Mouse (Mus musculus): Measurements from ENCODE around the gene Gm14137. TPM values are rescaled to one million over a fixed set of nuclear protein-coding genes. Genes with fewer than 3 reads are reported as not detected.

Gm14137 gene
- total RNA-seq, 2 experiments from 2014 or later, result 0.13 TPM; not detected in 1

DNA sequence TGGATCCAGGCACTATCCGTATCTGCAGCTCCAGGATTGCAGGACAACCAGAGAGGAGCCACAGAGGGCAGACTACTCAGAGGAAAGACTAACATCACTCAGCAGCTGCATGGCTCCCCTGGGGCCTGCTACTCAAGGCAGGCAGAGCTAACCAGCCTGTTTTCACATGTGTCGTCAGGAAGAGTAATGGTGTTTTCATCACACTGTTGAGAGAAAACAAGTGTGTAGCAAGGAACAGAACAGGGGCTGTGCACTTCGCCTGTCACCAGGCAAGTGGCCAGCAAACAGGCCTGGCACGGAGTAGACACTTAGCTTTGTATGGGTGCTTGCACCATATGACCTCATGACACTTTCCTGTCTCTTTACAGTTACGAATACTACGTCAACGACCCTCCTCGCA lies 2.7 kb upstream of the Gm14137 start:
- no peak for DNase-seq (ENCODE audit: low spot score in 2 of 2)

DNA sequence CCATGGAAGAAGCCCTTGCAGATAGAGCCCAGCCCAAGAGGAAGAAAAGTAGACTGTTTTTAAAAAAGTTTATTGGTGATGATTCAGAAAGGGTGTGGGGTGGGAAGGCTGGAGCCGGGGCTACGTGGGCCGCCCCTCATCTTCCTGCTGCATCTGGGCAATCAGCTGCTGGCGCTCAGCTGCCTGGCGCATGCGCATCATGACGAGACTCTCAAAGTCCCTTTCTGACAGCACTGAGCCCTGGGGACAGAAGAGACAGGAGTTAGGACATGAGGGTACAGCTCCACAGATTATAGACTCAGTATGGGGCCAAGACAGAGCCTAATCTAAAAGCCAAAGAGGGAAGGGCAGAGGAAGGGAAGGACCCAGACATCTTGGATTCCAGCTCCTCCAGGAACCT lies 1.9 kb upstream of the Gm14137 start:
- no peak for DNase-seq (ENCODE audit: low spot score in 2 of 2)

DNA sequence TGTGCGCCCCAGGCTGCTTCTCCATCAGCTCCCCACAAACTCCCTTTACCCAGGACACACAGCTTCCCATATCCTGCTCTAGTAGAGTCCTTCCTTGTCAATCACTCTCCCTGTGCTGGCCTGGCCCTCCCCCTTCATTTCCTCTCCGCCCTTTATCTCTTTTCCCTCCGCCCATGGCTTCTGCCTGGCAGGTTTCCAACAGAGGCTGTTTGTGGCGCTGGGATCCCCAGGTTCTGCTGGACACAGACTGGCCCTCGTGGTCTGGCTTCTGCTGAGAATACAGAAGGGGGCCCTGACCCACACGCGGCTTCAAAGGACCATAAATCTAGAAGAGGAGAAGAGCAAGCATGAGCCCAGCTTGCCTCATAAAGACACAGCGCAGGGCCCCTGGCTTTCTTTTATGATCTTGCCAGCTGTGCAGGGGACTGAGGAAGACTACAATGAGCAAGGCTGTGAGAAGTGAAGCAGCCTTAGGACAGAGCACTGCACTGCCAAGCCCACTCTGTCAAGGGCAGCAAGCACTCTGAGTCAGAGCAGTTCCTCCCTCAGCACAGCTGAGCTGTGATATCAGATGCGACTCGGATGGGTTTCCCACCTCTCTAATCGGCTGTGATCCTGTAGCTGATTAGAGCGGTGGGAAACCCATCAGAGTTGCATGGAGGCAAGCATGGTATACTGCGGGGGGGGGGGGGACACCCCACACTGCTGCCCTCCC lies 1.3 kb upstream of the Gm14137 start:
- DNase-seq (ENCODE audit: low spot score in 2 of 2), result peak; percentile 61 to 64

DNA sequence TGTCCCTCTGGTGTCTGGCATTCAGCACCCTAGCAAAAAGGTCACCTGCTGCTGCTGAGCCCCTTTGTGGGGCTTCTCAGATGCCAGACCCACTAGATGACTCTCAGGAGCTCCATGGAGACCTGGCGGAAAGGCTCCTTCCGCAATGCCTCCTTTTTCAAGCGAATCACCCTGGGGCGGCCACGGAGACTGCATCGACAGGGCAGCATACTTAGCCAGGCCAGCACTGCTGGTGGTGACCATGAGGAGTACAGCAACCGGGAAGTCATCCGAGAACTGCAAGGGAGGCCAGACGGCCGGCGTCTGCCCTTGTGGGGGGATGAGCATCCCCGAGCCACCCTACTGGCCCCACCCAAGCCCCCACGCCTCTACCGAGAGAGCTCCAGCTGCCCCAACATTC lies 557 bp downstream of the Gm14137 start:
- no peak for DNase-seq (ENCODE audit: low spot score in 2 of 2)

DNA sequence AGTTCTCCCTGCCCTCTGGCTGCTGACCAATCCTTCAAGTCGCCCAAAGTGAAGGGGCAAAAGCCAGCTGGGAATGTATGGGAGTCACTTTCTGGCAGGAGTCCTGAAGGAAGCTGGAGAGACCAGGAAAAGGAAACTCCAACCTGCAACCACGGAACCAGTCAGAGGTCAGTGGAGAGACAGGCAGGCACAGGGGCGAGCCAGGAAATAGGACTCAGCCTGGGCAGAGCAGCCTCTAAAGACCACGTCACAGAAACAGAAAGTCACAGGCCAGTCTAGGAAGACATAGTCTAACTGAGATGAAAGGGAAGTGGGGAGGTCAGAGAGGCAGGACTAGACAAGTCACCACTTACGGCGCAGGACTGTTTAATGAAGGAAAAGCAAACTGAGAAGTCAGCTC lies 1.3 kb downstream of the Gm14137 start:
- no peak for DNase-seq (ENCODE audit: low spot score in 2 of 2)

DNA sequence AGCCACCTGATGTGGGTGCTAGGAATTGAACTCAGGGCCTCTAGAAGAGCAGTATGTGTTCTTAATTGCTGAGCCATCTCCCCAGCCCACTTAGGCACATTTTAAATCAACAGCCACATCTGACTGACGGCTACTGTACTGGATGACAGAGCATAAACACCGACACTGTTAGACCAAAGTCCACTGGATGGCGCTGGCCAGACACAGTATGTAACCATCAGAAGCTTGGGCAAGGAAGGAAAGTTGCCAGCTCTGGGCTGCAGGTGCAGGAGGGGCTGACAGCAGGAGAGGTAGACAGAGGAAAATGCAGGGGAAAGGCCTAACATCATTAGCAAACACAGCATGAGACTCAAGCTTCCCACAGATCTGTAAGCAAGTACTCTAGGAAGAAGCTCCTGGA lies 2.5 kb downstream of the Gm14137 start:
- DNase-seq (ENCODE audit: low spot score in 2 of 2), result no peak

DNA sequence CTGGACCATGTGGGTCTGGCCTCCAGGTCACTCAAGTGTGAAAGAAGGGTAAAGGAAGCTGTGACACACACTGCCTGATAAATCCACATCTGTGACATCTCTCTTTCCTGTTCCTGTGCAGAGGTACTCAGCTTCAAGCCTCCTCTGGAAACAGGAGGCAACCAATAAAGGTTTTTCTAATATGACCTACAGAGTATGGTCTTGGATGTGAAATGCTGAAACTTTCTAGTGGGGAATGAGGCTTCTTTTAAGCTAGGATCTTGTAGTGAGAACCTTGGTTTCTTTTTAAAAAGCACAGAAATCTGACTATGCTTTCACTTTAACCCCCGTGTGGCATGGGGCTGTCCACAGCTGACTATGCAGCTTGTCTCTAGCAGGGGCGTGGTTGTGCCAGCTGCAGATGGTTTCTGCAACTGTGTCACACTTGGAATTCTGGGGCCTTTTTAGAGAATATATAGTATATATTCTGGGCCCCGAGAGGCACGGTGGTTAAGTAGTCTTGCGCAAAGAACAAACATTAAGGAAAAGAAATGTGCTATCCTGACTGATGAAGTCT lies 3.2 kb downstream of the Gm14137 start:
- no peak for DNase-seq (ENCODE audit: low spot score in 2 of 2)

DNA sequence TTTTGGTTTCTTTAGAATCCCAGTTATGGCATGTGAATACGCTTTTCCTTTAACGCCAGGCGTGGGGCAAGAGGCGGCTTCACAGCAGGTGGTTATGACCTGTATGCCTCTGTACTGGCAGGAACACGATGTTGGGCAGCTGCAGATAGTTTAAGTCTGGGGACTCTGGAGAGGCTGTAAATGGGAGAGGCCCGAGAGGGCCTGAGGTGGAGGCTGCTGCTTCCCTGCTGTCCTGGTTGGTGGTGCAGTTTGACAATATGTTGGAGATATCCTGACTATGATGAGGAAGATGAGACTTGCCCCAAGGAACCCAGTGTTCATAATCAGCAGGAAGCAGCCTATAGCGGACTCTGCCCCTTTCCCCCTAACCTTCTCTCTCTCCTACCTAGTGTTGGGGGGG lies 8.6 kb downstream of the Gm14137 start:
- no peak for DNase-seq (ENCODE audit: low spot score in 2 of 2)

DNA sequence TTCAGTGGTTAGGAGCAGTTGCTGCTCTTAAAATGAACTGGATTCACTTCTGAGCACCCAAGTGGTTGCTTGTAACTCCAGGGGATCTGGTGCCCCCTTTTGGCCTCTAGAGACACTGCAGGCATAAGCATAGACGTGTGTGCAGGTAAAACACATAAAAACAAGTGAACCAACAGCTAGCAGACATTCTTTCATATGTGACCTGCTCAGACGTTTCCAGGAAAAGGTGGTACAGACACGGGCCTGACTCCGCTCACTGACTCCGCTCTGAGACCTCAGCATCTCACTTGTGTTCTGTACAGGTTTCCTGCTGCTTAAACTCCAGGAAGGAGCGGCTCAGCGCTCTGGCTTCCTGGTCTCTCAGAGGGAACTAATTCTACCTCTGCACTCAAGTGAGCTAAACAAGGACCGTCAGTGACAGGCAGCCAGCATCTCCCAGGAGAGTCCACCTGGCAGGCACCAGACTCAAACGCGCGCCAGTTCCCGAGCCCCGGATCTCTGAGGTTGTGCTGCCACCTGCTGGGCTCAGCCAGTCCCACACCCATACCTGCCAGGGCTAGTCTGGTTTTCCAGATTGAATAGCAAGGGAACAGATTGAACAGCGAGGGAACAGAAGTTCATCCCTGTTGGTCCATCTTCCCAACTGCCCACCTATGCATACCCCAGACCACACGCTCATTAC lies 14.9 kb downstream of the Gm14137 start:
- peak; percentile 87 to 91 for DNase-seq (ENCODE audit: low spot score in 2 of 2)

DNA sequence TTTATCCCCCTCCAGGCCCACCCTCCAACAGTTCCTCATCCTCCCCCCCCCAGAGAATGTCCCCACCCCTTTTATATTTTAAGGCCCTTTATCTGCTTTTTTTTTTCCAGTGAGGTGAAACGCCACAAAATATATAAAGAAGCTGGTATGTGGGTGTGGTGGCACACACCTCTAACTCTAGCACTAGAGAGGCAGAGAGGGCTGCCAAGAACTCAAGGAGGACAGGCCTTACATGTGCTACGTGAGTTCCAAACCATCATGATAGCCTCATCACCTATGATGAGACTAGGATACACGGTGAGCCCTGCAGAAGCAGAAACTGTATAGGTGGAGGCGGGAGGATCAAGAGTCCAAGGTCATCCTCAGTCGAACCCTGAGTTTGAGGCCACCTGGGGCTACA lies 16.7 kb downstream of the Gm14137 start:
- DNase-seq (ENCODE audit: low spot score in 2 of 2), result no peak

DNA sequence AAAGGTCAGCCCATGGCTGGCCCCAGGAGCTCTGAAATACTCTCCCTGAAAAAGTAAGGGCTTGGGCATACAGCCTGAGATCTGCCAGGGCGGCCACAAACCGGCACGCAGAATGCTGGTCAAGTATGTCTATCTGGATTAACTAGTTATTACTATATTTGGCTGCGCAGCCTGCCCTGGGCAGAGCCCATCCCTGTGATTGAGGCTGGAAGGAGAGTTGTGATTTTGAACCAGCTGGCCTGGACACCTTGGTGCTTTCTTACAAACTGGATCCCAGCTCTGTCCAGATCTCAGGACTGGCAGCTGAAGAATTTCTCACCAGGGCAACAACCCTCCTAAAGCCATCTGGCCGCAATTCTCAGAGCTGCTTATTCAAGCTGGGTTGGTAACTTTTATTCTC lies 19.8 kb downstream of the Gm14137 start:
- no peak for DNase-seq (ENCODE audit: low spot score in 2 of 2)

DNA sequence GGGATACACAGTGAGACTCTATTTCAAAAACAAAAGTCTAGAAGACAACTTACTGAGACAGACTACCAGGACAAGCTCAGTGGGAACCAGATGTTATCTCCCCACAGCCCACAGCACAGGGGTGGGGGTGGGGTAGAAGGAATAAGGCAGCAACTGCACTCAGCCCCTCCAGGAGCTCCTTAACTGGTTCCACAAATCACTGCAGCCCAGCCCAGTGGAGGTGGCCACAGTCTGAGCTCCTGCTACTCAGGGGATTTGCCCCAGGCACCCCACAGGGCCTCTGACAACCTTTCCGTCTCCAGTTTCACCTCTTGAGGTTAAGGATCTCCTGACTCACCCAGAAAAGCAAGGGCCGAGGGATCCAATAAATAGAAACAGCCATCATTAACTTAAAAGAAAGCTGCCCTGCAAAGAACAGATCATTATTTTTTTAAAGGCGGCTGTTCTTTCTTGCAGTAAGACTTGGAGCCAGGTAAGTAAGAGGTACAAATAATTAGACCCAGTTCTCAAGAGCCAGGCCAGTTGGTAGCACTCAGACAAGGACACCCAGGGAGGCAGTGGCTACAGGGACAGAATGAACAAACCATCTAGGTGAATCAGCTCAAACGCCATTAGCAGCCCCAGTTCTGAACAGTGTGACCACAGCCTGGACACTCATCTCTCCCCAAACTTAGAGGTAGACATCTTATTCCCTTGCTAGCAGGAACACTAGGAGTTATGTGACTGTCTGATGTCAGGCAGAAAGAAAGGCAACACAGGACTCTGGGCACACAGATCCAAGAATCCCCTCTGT lies 22.2 kb downstream of the Gm14137 start:
- DNase-seq (ENCODE audit: low spot score in 2 of 2), result no peak

DNA sequence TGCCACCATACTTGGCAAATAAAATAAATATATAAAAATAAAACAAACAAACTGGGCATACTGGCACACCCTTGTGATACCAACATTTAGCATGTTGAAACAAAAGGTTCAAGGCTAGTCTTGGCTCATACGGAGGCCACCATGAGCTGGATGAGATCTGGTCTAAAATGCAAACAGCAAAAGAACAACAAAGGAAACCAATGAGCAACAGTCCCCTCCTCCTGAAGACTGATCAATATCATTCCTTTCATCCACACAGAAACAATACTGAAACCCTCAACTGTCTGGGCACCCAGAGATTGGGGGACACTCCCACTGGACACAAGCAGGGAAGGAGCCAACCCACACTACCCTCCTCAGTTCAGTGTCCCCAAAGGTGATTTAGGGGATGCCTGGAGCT lies 23.2 kb downstream of the Gm14137 start:
- no peak for DNase-seq (ENCODE audit: low spot score in 2 of 2)

DNA sequence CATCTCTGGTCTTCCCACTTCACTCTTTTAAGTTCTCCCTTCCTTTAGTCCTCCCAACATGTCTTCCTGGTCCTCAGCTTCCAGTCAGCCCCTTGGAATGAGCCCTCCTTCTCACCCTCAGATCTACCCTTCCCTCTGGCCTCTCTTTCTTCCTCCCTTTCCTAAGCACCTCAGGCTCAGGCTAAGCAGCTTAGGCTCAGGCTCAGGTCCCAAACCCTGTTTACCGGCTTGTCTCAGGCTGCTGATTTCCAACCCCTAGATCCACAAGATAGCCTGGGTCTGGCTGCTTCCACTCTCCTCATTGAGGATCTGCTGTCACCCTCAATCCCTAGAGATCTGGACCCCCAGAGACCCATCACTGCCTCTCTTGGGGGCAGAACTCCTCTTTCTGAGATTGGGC lies 23.7 kb downstream of the Gm14137 start:
- no peak for DNase-seq (ENCODE audit: low spot score in 2 of 2)

DNA sequence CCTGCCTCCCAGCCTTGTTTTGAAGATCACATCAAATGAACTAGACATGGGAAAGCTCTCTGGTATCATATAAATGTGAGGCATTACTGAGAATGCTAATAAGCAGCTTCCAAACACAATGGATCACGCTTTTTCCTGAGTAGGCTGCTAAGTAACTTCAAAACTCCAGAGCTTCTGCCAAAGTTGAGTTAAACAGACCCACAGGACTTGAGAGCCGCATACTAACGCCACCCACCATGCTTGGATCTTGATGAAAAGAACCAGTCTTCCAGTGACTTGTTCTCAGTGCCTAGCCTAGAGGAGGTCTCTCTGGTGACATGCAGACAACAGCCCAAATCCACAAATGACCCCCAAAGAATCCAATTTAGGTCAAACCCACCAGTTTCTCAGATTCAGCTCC lies 24.6 kb downstream of the Gm14137 start:
- DNase-seq (ENCODE audit: low spot score in 2 of 2), result no peak

DNA sequence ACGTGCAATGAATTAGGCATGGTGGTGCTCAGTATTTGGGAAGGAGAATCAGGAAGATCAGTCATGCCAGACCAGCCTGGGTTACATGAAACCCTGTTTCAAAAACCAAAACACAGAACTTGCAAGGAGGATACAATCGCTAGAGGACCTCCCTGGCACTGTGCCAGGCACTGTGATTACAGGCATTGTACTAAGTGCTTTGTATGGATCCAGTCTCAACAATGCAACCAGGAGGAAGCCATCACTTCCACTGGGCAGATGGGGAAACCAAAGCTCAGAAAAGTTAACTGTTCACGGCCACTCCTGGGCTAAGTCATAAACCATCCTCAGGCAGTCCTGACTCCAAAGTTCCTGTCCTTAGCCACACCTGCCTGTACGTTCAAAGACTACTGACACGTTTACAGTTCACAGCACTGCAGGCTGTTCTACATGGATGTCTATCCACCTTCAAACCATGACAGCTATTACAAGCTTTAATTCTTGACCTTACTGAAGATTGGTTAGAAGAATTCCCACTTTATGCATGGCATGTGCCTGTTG lies 28.7 kb downstream of the Gm14137 start:
- peak in 1 of 2 experiments; percentile 39 for DNase-seq (ENCODE audit: low spot score in 2 of 2)

DNA sequence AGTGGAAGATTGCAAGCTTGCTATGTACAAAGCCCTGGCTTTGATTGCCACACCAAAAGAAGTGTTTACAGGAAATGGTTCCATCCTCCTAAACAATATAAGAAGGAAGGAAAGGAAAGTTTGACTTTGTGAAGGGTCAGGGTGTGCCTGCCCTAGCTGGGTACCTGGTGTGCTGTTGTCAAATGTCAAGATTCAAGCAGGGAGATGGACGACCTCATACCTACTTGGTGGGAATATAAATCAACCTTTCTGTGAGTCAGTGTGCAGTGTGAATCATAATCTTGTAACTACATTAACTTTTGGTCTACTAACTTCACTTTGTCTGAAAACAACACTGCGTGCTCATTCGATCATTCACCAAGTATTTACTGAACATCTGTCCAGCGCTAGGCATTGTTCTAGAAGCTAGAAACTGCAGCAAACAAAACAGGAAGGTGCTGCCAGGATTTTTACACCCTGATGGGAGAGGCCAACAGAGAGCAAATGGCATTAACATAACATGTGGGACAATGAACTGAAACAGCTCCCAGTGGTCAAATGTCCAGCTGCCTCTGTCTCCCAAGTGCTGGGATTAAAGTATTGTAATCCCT lies 29.7 kb downstream of the Gm14137 start:
- DNase-seq (ENCODE audit: low spot score in 2 of 2), result no peak

DNA sequence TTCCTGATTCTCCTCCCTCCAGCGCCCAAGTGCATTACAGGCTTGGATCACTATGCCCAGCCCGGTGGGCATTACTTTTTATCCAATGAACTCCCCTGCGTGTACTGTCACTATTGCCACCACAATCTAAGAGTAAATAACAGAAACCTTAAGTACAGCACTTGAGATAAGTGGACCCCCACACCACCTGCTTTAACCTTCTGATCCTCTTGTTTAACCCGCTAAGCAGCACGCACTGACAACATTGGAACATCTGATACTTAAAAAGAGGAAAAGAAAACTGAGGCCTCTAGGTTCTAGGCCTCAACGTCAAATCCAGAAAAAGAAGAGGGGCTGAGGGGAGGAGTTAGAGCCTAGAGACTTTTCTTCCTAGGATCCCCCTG lies 33.6 kb downstream of the Gm14137 start:
- DNase-seq (ENCODE audit: low spot score in 2 of 2), result no peak

DNA sequence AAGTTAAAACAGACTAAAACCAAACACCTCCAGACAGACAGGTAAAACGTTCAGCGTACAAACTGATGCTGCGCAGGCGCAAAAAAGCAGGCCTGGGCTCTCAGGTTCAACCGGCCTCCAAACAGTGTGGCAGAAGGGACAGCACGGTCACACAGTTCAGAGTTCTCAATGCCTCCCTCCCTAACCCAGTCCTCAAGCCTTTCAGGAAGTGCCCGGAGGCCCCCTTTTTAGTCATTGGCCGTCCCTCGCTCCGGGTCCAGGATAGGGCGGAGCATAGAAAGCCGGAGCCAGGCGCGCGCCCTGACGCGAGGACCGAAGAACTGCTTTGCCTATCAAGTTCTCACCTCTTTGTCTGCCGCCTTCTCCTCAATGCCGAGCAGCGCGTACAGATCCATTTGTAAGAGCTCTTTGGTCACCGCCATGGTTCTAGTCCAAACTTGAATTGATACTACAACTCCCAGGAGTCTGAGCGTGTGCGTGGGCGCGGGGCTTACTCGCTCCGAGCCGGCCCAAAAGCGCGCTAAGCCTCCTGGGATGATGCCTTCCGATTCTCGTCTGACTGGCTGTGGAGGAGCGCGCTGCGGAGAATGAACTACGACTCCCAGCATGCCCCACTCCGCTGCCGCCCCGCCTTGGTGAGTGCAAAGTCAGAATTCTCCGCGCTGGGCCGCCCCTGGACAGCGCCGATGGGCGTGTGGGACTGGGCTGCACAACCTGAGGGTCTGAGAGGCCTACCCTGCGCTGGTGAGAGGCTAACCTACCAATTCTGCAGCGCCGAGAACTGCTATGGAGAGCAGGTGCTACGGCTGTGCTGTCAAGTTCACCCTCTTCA lies 34.3 kb downstream of the Gm14137 start, which contains the start of the genes Zfyve19 and Dnajc17:
Zfyve19 (plus strand) TSS at position 274 of the 832 bp plus-strand sequence.
Dnajc17 (minus strand) TSS at position 452 of the 832 bp plus-strand sequence.
- DNase-seq (ENCODE audit: low spot score in 2 of 2), result peak; percentile 84 to 88

DNA sequence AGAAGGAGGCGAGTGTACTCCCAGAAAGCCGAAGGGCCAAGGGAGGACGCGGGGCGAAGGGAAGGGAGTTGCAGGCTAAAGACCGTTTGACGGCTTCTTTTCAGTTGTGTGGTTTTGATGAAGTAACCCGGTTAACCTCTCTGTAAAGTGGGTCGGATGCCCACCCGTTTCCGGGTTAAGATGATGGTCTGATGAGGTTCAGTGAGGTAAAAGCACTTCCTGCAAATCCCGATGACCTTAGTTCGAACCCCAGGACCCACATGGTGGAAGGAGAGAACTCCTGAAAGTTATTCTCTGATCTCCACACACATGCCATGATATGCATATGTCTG lies 34.8 kb downstream of the Gm14137 start:
- DNase-seq (ENCODE audit: low spot score in 2 of 2), result no peak
